Mouse (Mus musculus): Measurements from ENCODE around the gene Smco4.

Gene Smco4

GRCm38 (mm10) chr9:15582026-15582425 lies 88.8 kb downstream of the Smco4 start:
- in situ Hi-C loops (cut with MboI; ENCODE audit: unreplicated experiment in 2 of 2): no loop called here

- in situ Hi-C loops (cut with MboI; ENCODE audit: unreplicated experiment in 2 of 2): no loop called here
Observed at GRCm38 (mm10) chr9:15584209-15584608, 91.0 kb downstream of the Smco4 start.

- in situ Hi-C loops (cut with MboI; ENCODE audit: unreplicated experiment in 2 of 2): no loop called here
Observed at GRCm38 (mm10) chr9:15585956-15586355, 92.7 kb downstream of the Smco4 start.

- in situ Hi-C loops (cut with MboI; ENCODE audit: unreplicated experiment in 2 of 2): no loop called here
Observed at GRCm38 (mm10) chr9:15587157-15587854, 94.1 kb downstream of the Smco4 start.

GRCm38 (mm10) chr9:15594148-15594547 lies 100.9 kb downstream of the Smco4 start:
- in situ Hi-C loops (cut with MboI; ENCODE audit: unreplicated experiment in 2 of 2): no loop called here
